Mouse (Mus musculus): ENCODE data around the gene Arhgap21. TPM values are rescaled to one million over a fixed set of nuclear protein-coding genes. Genes with fewer than 3 reads are reported as not detected.
"Not testable (repeated sequence)": the region's sequence is repeated elsewhere in the genome, so short reads cannot be mapped to it uniquely, and the experiment has no call there.

The Arhgap21 gene
- polyA plus RNA-seq, 1 experiment from 2014 or later = 11.1 TPM

- ATAC-seq (ENCODE audit: low read depth); H3K4me2 ChIP-seq (ENCODE audit: low read depth, low read length); H3K36me3 ChIP-seq (ENCODE audit: control insufficient read depth, insufficient read depth, low read length); H3K9ac ChIP-seq (ENCODE audit: low read length); H3K4me3 ChIP-seq (ENCODE audit: low read length); H3K9me3 ChIP-seq (ENCODE audit: control insufficient read depth, low read length); H3K27ac ChIP-seq (ENCODE audit: low read length); H3K4me1 ChIP-seq (replicated peaks; ENCODE audit: control insufficient read depth, insufficient read depth, low read length); H3K27me3 ChIP-seq (ENCODE audit: control insufficient read depth, insufficient read depth, low read depth, low read length): not testable (repeated sequence)
- 98% methylated on average over 3 of the region's 4 CpGs for WGBS
Observed at GRCm38 (mm10) chr2:20931761-20932160, 36.9 kb downstream of the Arhgap21 start.

DNA sequence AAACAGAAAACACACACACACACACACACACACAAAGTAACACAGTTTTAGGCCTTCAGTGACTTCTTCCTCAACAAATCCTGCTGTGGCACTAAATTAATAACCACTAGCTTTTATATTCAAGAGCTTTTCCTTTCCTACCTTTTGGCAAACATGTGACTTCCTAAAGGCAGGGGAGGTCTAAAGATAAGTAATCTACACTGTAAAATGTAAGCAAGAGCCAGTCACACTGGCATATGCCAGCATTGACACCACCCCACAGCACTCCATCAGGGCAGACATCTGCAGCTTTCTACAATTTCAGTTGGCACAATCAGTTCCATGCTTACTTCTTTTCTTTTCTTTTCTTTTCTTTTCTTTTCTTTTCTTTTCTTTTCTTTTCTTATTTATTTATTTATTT, 40.2 kb downstream of the Arhgap21 start:
- Histone ChIP-seq H3K4me2 (ENCODE audit: low read depth, low read length) (no peak overlapping the region), H3K9me3 (ENCODE audit: control insufficient read depth, low read length) (no peaks in the 10 kb centered on the region), H3K4me3 (ENCODE audit: low read length) (no peak overlapping the region), H3K9ac (ENCODE audit: low read length) (no peak overlapping the region), H3K36me3 (ENCODE audit: control insufficient read depth, insufficient read depth, low read length) (no peaks in the 10 kb centered on the region), H3K4me1 (replicated peaks; ENCODE audit: control insufficient read depth, insufficient read depth, low read length) (peaks cover 2% of the 10 kb centered on the region; the same call in 1 of the 2 replicates), H3K27ac (ENCODE audit: low read length) (no peak overlapping the region), H3K27me3 (ENCODE audit: control insufficient read depth, insufficient read depth, low read depth, low read length) (no peaks in the 10 kb centered on the region)
- no peak for ATAC-seq (ENCODE audit: low read depth)

- no peak for ATAC-seq (ENCODE audit: low read depth)
- Histone ChIP-seq H3K27me3 (ENCODE audit: control insufficient read depth, insufficient read depth, low read depth, low read length) (no peaks in the 10 kb centered on the region), H3K4me3 (ENCODE audit: low read length) (no peak overlapping the region), H3K9me3 (ENCODE audit: control insufficient read depth, low read length) (no peaks in the 10 kb centered on the region), H3K36me3 (ENCODE audit: control insufficient read depth, insufficient read depth, low read length) (no peaks in the 10 kb centered on the region), H3K4me1 (replicated peaks; ENCODE audit: control insufficient read depth, insufficient read depth, low read length) (peaks cover 2% of the 10 kb centered on the region; the same call in 1 of the 2 replicates), H3K27ac (ENCODE audit: low read length) (no peak overlapping the region), H3K4me2 (ENCODE audit: low read depth, low read length) (no peak overlapping the region), H3K9ac (ENCODE audit: low read length) (no peak overlapping the region)
- 48% methylated on average over 1 of the region's 1 CpGs for WGBS
Observed at GRCm38 (mm10) chr2:20924938-20925337, 43.7 kb downstream of the Arhgap21 start.

DNA sequence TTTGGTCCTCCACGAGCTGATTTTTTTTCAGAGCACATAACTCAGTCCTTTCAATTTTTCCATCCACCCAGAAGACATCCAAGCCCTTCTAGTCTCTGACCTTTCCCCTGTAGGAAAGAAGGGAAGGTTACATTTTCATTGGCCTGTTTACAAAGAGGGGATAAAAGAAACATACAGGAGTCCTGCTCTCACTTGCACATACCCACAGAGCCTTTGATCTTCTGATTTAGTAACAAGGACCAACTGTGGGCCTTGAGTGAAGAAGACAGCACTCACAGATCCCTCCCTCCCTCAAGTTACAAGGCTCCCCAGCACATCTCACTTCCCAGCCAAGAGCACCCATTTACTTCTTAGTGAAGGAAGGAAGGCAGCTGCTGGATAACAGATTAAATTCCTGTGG, 46.3 kb downstream of the Arhgap21 start:
- H3K9ac ChIP-seq (ENCODE audit: low read length) = no peak overlapping the region
- H3K4me1 ChIP-seq (replicated peaks; ENCODE audit: control insufficient read depth, insufficient read depth, low read length) = peaks cover 2% of the 10 kb centered on the region; the same call in 1 of the 2 replicates
- WGBS = 15% methylated on average over 1 of the region's 1 CpGs
- H3K27ac ChIP-seq (ENCODE audit: low read length) = no peak overlapping the region
- H3K27me3 ChIP-seq (ENCODE audit: control insufficient read depth, insufficient read depth, low read depth, low read length) = no peaks in the 10 kb centered on the region
- no peaks in the 10 kb centered on the region for H3K36me3 ChIP-seq (ENCODE audit: control insufficient read depth, insufficient read depth, low read length)
- H3K4me3 ChIP-seq (ENCODE audit: low read length) = no peak overlapping the region
- H3K9me3 ChIP-seq (ENCODE audit: control insufficient read depth, low read length) = no peaks in the 10 kb centered on the region
- ATAC-seq (ENCODE audit: low read depth) = no peak
- no peak overlapping the region for H3K4me2 ChIP-seq (ENCODE audit: low read depth, low read length)

DNA sequence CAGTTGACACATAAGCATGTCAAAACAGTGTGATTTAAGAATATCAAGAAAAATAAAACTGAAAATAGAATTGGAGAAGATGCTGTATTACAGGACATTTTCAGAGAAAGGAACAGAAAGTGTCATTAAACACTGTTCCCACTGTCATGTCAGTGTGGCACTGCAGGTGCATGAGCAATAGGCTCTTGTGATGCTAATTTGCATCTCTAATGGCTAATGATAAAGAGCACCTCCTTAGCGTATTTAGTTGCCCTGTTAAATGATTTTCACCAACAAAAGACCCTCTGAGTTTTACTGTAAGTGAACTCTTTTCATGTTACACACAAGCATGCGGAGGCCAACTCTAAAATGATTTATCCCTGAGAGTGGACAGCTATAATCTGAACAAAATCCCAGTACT, 47.1 kb downstream of the Arhgap21 start:
- ATAC-seq (ENCODE audit: low read depth) = no peak
- no peak overlapping the region for H3K27ac ChIP-seq (ENCODE audit: low read length)
- H3K9me3 ChIP-seq (ENCODE audit: control insufficient read depth, low read length) = no peaks in the 10 kb centered on the region
- H3K4me1 ChIP-seq (replicated peaks; ENCODE audit: control insufficient read depth, insufficient read depth, low read length) = peaks cover 2% of the 10 kb centered on the region; the same call in 1 of the 2 replicates
- H3K9ac ChIP-seq (ENCODE audit: low read length) = no peak overlapping the region
- no peak overlapping the region for H3K4me3 ChIP-seq (ENCODE audit: low read length)
- 86% methylated on average over 2 of the region's 2 CpGs for WGBS
- H3K4me2 ChIP-seq (ENCODE audit: low read depth, low read length) = no peak overlapping the region
- H3K36me3 ChIP-seq (ENCODE audit: control insufficient read depth, insufficient read depth, low read length) = no peaks in the 10 kb centered on the region
- no peaks in the 10 kb centered on the region for H3K27me3 ChIP-seq (ENCODE audit: control insufficient read depth, insufficient read depth, low read depth, low read length)

- no peaks in the 10 kb centered on the region for H3K27me3 ChIP-seq (ENCODE audit: control insufficient read depth, insufficient read depth, low read depth, low read length)
- H3K4me3 ChIP-seq (ENCODE audit: low read length) = no peak overlapping the region
- no peak overlapping the region for H3K27ac ChIP-seq (ENCODE audit: low read length)
- H3K9me3 ChIP-seq (ENCODE audit: control insufficient read depth, low read length) = no peaks in the 10 kb centered on the region
- 0 out of 2 replicates have a peak, but pooled peaks cover 2% of the 10 kb centered on the region for H3K4me1 ChIP-seq (replicated peaks; ENCODE audit: control insufficient read depth, insufficient read depth, low read length)
- 71% methylated on average over 1 of the region's 1 CpGs for WGBS
- H3K36me3 ChIP-seq (ENCODE audit: control insufficient read depth, insufficient read depth, low read length) = no peaks in the 10 kb centered on the region
- H3K4me2 ChIP-seq (ENCODE audit: low read depth, low read length) = no peak overlapping the region
- ATAC-seq (ENCODE audit: low read depth) = no peak
- no peak overlapping the region for H3K9ac ChIP-seq (ENCODE audit: low read length)
Observed at GRCm38 (mm10) chr2:20921021-20921420, 47.7 kb downstream of the Arhgap21 start.

GRCm38 (mm10) chr2:20914531-20915320, 54.0 kb downstream of the Arhgap21 start:
- 80% methylated on average over 10 of the region's 10 CpGs for WGBS
- no peak overlapping the region for H3K4me2 ChIP-seq (ENCODE audit: low read depth, low read length)
- no peak overlapping the region for H3K4me3 ChIP-seq (ENCODE audit: low read length)
- no peaks in the 10 kb centered on the region for H3K9me3 ChIP-seq (ENCODE audit: control insufficient read depth, low read length)
- H3K27ac ChIP-seq (ENCODE audit: low read length) = no peak overlapping the region
- peaks cover 4% of the 10 kb centered on the region for H3K36me3 ChIP-seq (ENCODE audit: control insufficient read depth, insufficient read depth, low read length)
- no peak for ATAC-seq (ENCODE audit: low read depth)
- no peak overlapping the region for H3K9ac ChIP-seq (ENCODE audit: low read length)
- H3K27me3 ChIP-seq (ENCODE audit: control insufficient read depth, insufficient read depth, low read depth, low read length) = no peaks in the 10 kb centered on the region
- no peaks in the 10 kb centered on the region for H3K4me1 ChIP-seq (replicated peaks; ENCODE audit: control insufficient read depth, insufficient read depth, low read length)

- no peak overlapping the region for H3K4me2 ChIP-seq (ENCODE audit: low read depth, low read length)
- H3K4me3 ChIP-seq (ENCODE audit: low read length) = no peak overlapping the region
- ATAC-seq (ENCODE audit: low read depth) = no peak
- H3K4me1 ChIP-seq (replicated peaks; ENCODE audit: control insufficient read depth, insufficient read depth, low read length) = peaks cover 2% of the 10 kb centered on the region; the same call in 1 of the 2 replicates
- no peak overlapping the region for H3K9ac ChIP-seq (ENCODE audit: low read length)
- H3K27me3 ChIP-seq (ENCODE audit: control insufficient read depth, insufficient read depth, low read depth, low read length) = no peaks in the 10 kb centered on the region
- H3K27ac ChIP-seq (ENCODE audit: low read length) = no peak overlapping the region
- WGBS = 98% methylated on average over 1 of the region's 1 CpGs
- no peaks in the 10 kb centered on the region for H3K9me3 ChIP-seq (ENCODE audit: control insufficient read depth, low read length)
- H3K36me3 ChIP-seq (ENCODE audit: control insufficient read depth, insufficient read depth, low read length) = peaks cover 4% of the 10 kb centered on the region
Observed at GRCm38 (mm10) chr2:20913019-20913415, 55.7 kb downstream of the Arhgap21 start.

- no peak for ATAC-seq (ENCODE audit: low read depth)
- no peak overlapping the region for H3K4me3 ChIP-seq (ENCODE audit: low read length)
- no peak overlapping the region for H3K27ac ChIP-seq (ENCODE audit: low read length)
- 80% methylated on average over 11 of the region's 11 CpGs for WGBS
- no peak overlapping the region for H3K9ac ChIP-seq (ENCODE audit: low read length)
- H3K4me2 ChIP-seq (ENCODE audit: low read depth, low read length) = no peak overlapping the region
- H3K4me1 ChIP-seq (replicated peaks; ENCODE audit: control insufficient read depth, insufficient read depth, low read length) = peaks cover 2% of the 10 kb centered on the region; the same call in 1 of the 2 replicates
- H3K9me3 ChIP-seq (ENCODE audit: control insufficient read depth, low read length) = no peaks in the 10 kb centered on the region
- peaks cover 4% of the 10 kb centered on the region for H3K36me3 ChIP-seq (ENCODE audit: control insufficient read depth, insufficient read depth, low read length)
- H3K27me3 ChIP-seq (ENCODE audit: control insufficient read depth, insufficient read depth, low read depth, low read length) = no peaks in the 10 kb centered on the region
Observed at GRCm38 (mm10) chr2:20912348-20913018, 56.2 kb downstream of the Arhgap21 start.
